Mouse (Mus musculus) B cell, adult 2 months (primary cell): ENCODE measurements around the gene A630073D07Rik.
"Not testable (repeated sequence)": the region's sequence is repeated elsewhere in the genome, so short reads cannot be mapped to it uniquely, and the experiment has no call there.

Experiments used
- DNase-seq, 2 experiments: peaks; one replicate each; pipeline ENCODE4 v3.0.0; 2022

A630073D07Rik gene

GRCm38 (mm10) chr6:132651426-132651825 lies at the start of gene A630073D07Rik:
A630073D07Rik (minus strand) TSS chr6:132651526.
- DNase-seq = no peak

- DNase-seq = no peak
These were observed 49.6 kb upstream of the A630073D07Rik start, which contains the start of gene Tas2r121 for GRCm38 (mm10) chr6:132700907-132701306. Tas2r121 (minus strand) TSS chr6:132701007.

- DNase-seq = not testable (repeated sequence)
These were observed 40.3 kb upstream of the A630073D07Rik start for GRCm38 (mm10) chr6:132691596-132691995.

- DNase-seq = no peak
These were observed 5.3 kb upstream of the A630073D07Rik start, which contains the start of gene Tas2r120 for GRCm38 (mm10) chr6:132656653-132657052. Tas2r120 (plus strand) TSS chr6:132656953.

- DNase-seq = no peak
These were observed 1.9 kb downstream of the A630073D07Rik start for GRCm38 (mm10) chr6:132649399-132649798.

- not testable (repeated sequence) for DNase-seq
These were observed 55.7 kb downstream of the A630073D07Rik start, which contains the start of gene Prp2 for GRCm38 (mm10) chr6:132595613-132596012. Prp2 (plus strand) TSS chr6:132595913.
